Mouse (Mus musculus) bone marrow, adult 2 months (tissue): ENCODE measurements around the gene Palld. TPM values are rescaled to one million over a fixed set of nuclear protein-coding genes. Genes with fewer than 3 reads are reported as not detected.

Experiments used
- H3K27ac ChIP-seq: fragments of 200-500 bp; 2 replicates; pipeline ENCODE4 v1.5.1; 2012; ENCODE audit warnings: low read depth, mild to moderate bottlenecking, control low read depth, inconsistent platforms, low read length; ENCODE audit not compliant: control insufficient read depth, poor library complexity, insufficient read depth
- H3K4me1 ChIP-seq: fragments of 200-500 bp; 2 replicates; pipeline ENCODE4 v1.6.1; 2011; ENCODE audit warnings: low read length; ENCODE audit not compliant: control insufficient read depth, insufficient read depth
- H3K4me3 ChIP-seq: fragments of 200-500 bp; replicated peaks from 2 replicates; pipeline ENCODE3; 2011; ENCODE audit warnings: mild to moderate bottlenecking, low read depth, low read length, control low read depth; ENCODE audit not compliant: control insufficient read depth
- CTCF ChIP-seq: fragments of 200-500 bp; IDR thresholded peaks from 2 replicates; pipeline ENCODE4 v1.5.1; 2011; ENCODE audit warnings: low read length, control low read depth; ENCODE audit not compliant: control insufficient read depth, insufficient read depth
- POLR2A ChIP-seq: fragments of 200-500 bp; IDR thresholded peaks from 2 replicates; pipeline ENCODE4 v1.6.1; 2011; ENCODE audit warnings: low read depth, mild to moderate bottlenecking, control low read depth, low read length, borderline replicate concordance; ENCODE audit not compliant: control insufficient read depth
- whole genome bisulfite sequencing: fragments of 180-500 bp; shearing (Covaris S2); methylation state at CpG from one replicate; pipeline ENCODE4 v1.1.7; 2018; 5-methylcytosine and 5-hydroxymethylcytosine counted together
- polyA plus RNA-seq: library from polyadenylated mRNA; stranded (reverse); fragments of >200 nt; gene quantifications from 2 replicates; pipeline ENCODE4 v1.2.4, GENCODE M21; 2011; ENCODE audit warnings: low replicate concordance; ENCODE audit not compliant: missing spikeins, insufficient read depth, insufficient read length

The Palld gene
- polyA plus RNA-seq, 1 experiment, result 33.7 TPM

DNA sequence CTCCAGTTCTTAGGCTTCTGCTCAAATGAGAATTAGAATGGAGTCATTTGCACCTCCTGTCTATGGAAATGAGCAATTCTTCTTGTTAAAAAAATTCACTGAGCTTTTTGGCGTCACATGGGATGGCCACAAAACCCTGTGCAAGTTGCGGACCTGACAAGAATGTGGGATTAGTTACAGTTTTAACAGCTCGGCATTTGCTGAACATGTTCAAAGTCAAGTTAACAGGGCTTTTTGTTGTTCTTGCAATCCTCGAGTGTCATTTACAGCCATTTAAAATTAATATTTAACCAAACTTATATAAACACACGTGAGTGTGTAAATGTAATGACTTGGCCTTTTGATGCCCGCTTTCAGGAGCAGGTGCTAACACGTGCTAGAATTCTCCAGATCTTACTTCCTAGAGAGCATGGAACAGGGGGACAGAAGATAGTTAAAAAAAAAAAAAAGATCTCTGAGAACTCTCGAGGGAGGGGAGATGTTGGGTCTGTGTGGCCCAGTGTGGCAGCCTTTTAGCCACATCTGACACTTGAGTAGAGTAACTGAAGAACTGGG lies 276.8 kb downstream of the Palld start:
- Histone ChIP-seq H3K4me3 (no peak overlapping the region), H3K4me1 (no peaks in the 10 kb centered on the region; the same call in 1 of the 2 replicates), H3K27ac (no peak overlapping the region)
- 85% methylated on average over 8 of the region's 8 CpGs for WGBS
- TF ChIP-seq CTCF (no peak), POLR2A (no peak)

DNA sequence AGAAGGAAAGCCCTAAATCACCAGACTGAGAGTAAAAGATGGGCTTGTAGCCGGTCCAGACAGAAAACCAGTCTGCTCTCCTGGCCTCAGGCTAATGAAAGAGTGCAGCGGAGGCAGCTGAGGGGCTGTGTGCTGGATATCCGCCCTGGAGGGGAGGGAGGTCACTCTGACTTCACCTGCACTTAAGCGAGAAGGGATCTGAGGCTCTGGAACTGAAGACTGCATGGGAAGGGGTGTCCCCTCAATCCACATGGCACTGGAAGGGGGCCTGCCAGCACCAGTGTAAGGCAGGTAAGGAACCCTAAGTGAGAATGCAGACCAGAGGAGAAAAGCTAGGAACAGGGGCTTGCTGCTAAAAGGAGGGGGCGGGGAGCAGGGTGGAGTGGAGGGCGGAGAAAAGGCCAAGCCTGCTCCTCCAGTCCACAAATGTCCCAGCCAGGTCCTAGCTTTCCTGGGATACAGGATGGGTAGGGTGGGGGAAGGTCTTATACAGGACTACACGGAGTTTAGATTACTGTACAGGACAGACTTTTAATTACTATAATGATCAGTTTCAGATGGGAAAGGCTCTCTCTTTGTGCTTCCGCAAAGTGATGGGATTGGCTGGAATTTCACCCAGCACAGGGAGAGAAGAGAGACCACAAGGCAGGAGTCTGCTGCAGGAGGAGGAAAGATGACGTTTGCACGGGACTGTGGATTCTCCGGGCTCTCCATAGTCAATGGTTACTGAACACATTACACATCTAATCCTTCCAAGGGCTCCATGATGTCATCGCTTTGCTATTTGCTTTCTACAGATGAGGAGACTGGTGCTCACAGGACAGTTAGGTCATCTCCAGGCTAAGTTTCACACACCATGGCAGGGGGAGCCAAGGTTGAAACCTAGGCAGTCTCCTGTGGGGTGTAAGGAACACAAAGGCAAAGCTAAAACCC lies 278.7 kb downstream of the Palld start:
- 87% methylated on average over 12 of the region's 12 CpGs for WGBS
- Histone ChIP-seq H3K4me1 (no peaks in the 10 kb centered on the region; the same call in 1 of the 2 replicates), H3K27ac (no peak overlapping the region), H3K4me3 (no peak overlapping the region)
- no peak for TF ChIP-seq CTCF
- no peak for TF ChIP-seq POLR2A

DNA sequence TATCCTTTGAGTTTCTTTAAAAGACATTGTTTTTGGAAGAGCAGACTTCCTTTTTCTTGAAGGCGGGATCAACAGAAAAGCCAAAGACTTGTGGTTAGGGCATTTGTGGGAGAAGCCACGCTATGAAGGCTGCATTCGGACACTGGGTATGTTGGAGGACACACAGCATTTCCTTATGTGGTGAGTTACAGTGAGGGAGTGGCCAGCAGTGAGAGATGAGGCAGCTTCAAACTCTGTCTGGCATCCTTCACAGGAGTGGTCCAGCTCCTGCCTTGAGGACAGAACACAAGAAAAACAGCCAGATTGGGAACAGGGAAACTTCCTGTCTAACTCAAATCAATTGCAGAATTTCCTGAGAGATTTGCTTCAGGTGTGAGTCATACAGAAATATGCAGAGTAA lies 281.2 kb downstream of the Palld start:
- WGBS, result 13% methylated on average over 3 of the region's 3 CpGs
- no peak overlapping the region for H3K27ac ChIP-seq
- TF ChIP-seq CTCF (no peak), POLR2A (no peak)

DNA sequence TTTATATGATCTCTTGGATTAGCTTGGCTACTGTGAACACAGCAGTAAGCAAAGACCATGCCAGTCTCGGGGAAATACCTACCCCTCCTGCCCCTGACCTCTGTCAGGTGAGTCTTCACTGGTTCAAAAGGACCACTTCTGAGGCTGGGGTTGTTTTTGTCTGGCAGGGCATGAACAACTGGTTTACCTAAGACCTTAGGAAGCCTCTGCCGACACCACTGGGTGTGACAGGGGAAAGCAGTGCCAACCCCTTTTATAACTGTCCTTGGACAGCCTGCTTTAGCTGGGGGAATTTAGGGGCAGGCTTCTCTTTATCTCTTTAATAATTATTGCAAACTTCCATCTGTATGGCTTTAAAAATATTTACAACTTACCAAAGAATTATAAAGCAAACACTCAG lies 284.8 kb downstream of the Palld start:
- no peak overlapping the region for H3K4me3 ChIP-seq
- no peak for TF ChIP-seq CTCF
- no peak for TF ChIP-seq POLR2A
- no peak overlapping the region for H3K27ac ChIP-seq
- WGBS, result 70% methylated on average over 2 of the region's 2 CpGs
- H3K4me1 ChIP-seq, result no peaks in the 10 kb centered on the region; the same call in 1 of the 2 replicates

More for the DNA sequence above, 281.2 kb downstream of the Palld start:
- H3K4me1 ChIP-seq, result no peaks in the 10 kb centered on the region; the same call in 1 of the 2 replicates
- H3K4me3 ChIP-seq, result no peak overlapping the region

DNA sequence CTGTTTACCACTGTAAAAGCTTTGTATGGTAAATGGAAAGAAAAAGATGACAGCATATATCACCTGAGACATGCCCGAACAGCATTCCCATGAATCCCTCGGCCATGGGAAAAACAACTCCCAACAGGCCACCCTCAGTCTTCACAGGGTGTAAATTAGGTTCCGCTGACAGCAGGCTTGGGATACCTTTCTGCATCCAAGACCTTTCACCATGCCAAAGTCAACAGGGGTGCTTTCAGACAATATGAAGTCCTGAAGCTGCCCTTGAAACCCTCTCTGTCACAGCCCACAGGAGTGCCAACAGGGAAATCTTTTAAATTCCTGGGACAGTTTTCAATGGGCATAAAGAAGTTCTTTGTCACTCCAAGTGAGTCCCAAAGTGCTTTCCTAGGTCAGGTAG lies 285.4 kb downstream of the Palld start:
- Histone ChIP-seq H3K4me3 (no peak overlapping the region), H3K4me1 (no peaks in the 10 kb centered on the region; the same call in 1 of the 2 replicates), H3K27ac (no peak overlapping the region)
- 87% methylated on average over 3 of the region's 3 CpGs for WGBS
- TF ChIP-seq POLR2A (no peak), CTCF (no peak)

DNA sequence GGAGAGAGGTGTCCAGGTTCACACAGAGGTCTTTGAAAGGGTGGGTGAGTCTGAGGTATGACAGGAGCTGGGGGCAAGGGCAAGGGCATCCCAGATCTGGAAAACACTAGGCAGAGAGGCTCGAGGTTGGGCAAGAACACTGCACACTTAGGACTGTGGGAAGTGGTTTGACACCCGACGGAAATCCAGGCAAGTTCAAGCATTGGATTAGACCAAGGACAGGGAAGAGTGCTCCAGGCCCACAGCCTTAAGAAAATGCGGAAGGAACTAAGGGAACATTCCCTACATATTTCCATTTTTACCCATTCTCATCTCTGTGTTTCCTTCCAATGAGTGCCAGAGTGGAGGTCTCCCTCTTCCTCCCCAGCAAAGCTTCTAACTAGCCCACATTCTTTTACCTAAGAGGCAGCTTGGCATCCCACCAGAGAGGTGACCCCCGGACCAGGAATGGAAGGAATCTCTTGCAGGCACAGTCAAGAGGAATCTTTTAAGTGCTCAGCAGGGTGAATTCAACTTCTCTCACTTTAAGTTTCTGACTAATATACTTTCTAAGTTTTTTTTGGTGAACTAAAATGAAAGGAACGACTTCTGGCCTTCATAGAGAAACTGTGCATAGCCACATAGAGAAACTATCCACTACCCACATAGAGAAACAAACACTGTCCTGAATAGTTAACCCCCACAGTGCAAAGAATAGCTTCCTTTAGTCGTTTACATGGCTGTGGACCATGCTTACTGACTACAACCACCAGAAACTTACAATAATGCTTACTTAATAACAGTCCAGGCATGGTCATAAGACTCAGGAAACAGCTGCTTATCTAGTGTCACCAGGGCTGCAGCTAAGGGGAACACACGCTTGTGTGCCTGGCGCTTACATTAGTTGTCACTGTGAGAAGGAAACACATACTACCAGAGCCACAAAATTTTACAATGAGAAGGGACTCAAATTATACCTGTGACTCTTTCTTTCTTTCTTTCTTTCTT lies 286.5 kb downstream of the Palld start:
- no peak for TF ChIP-seq POLR2A
- 43% methylated on average over 9 of the region's 9 CpGs for WGBS
- Histone ChIP-seq H3K4me3 (no peak overlapping the region), H3K27ac (no peak overlapping the region), H3K4me1 (no peaks in the 10 kb centered on the region)

DNA sequence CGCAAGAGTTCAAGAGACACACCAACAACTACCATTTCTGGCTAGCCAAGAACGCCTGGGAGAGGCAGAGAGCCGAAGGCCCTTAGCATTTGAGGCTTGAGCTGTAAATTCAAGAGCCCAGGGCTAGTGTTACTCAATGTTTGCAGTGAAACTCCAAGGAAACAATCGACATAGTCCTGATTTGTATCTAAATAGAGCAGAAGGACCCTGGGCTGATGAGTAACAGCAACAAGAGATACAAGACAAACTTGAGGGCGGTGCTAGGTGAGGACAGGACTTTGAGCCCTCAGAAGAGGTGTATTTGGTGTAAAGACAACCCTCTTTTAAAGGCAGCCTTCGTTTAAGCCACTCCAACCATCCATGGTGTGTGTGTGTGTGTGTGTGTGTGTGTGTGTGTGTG lies 290.7 kb downstream of the Palld start:
- no peak overlapping the region for H3K27ac ChIP-seq
- TF ChIP-seq POLR2A, result no peak
- no peak for TF ChIP-seq CTCF
- no peak overlapping the region for H3K4me3 ChIP-seq
- 79% methylated on average over 6 of the region's 6 CpGs for WGBS
- no peaks in the 10 kb centered on the region for H3K4me1 ChIP-seq

DNA sequence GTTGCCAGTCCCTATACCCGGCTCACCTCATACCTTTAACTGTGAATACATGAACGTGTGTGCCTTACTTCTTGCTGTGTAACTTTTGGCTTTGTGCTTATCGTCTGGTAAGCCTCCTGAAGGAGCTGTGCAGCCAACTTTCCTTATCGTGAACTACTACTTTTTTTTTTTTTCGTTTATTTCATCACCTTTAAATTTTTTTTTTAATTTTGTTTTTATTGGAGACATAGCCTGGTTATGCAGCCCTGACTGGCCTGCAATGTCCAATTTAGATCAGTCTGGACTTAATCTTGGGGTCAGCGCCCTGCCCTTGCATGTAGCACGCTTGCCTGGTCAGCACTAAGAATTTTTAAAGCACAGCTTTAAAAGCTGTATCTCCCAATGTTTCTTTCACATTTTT lies 291.4 kb downstream of the Palld start:
- TF ChIP-seq CTCF, result no peak
- Histone ChIP-seq H3K27ac (no peak overlapping the region), H3K4me3 (no peak overlapping the region), H3K4me1 (no peaks in the 10 kb centered on the region)
- WGBS, result 81% methylated on average over 7 of the region's 7 CpGs
